Mouse (Mus musculus): Measurements from ENCODE around the gene Slc25a31. TPM values are rescaled to one million over a fixed set of nuclear protein-coding genes. Genes with fewer than 3 reads are reported as not detected.

The Slc25a31 gene
- not detected for polyA plus RNA-seq (2015; fragmentation: Illumina TruSeq; extraction: RNeasy Lipid Tissue Mini Kit (QIAGEN cat#74804); ENCODE audit: insufficient read depth, low read depth, low replicate concordance)

GRCm38 (mm10) chr3:40708655-40709054, at the start of gene Slc25a31:
Slc25a31 (plus strand) TSS chr3:40708855.

GRCm38 (mm10) chr3:40744024-40744835, 35.6 kb downstream of the Slc25a31 start, which contains the start of gene Hspa4l:
Hspa4l (plus strand) TSS chr3:40744495.

Other genes starting within 250 kb of the Slc25a31 start
- 0.85 TPM for gene Intu, start 177.6 kb upstream of the Slc25a31 start, polyA plus RNA-seq (2015; fragmentation: Illumina TruSeq; extraction: RNeasy Lipid Tissue Mini Kit (QIAGEN cat#74804); ENCODE audit: insufficient read depth, low read depth, low replicate concordance)
- 1.8 TPM for gene Hspa4l, start 35.6 kb downstream of the Slc25a31 start, polyA plus RNA-seq (2015; fragmentation: Illumina TruSeq; extraction: RNeasy Lipid Tissue Mini Kit (QIAGEN cat#74804); ENCODE audit: insufficient read depth, low read depth, low replicate concordance)
- gene Plk4, start 91.2 kb downstream of the Slc25a31 start, polyA plus RNA-seq (2015; fragmentation: Illumina TruSeq; extraction: RNeasy Lipid Tissue Mini Kit (QIAGEN cat#74804); ENCODE audit: insufficient read depth, low read depth, low replicate concordance), result 0.92 TPM
- 2.8 TPM for gene Mfsd8, start 138.0 kb downstream of the Slc25a31 start, polyA plus RNA-seq (2015; fragmentation: Illumina TruSeq; extraction: RNeasy Lipid Tissue Mini Kit (QIAGEN cat#74804); ENCODE audit: insufficient read depth, low read depth, low replicate concordance)
- gene Abhd18, start 138.1 kb downstream of the Slc25a31 start, polyA plus RNA-seq (2015; fragmentation: Illumina TruSeq; extraction: RNeasy Lipid Tissue Mini Kit (QIAGEN cat#74804); ENCODE audit: insufficient read depth, low read depth, low replicate concordance), result 2.1 TPM
- not detected for gene 1700034I23Rik, start 193.7 kb downstream of the Slc25a31 start, polyA plus RNA-seq (2015; fragmentation: Illumina TruSeq; extraction: RNeasy Lipid Tissue Mini Kit (QIAGEN cat#74804); ENCODE audit: insufficient read depth, low read depth, low replicate concordance)
- gene Larp1b, start 241.0 kb downstream of the Slc25a31 start, polyA plus RNA-seq (2015; fragmentation: Illumina TruSeq; extraction: RNeasy Lipid Tissue Mini Kit (QIAGEN cat#74804); ENCODE audit: insufficient read depth, low read depth, low replicate concordance), result 20.6 TPM

Measured in pancreas, adult 10 weeks (tissue).